Mouse (Mus musculus) right cerebral cortex, postnatal 4 days (tissue): Measurements from ENCODE around the gene Oxa1l.

ENCODE experiments used
- DNase-seq: peaks from one replicate; pipeline ENCODE4 v3.0.0-alpha.2; 2022

Gene Oxa1l

GRCm38 (mm10) chr14:54372923-54373322 lies 12.3 kb downstream of the Oxa1l start:
- no peak for DNase-seq

- no peak for DNase-seq
Observed at GRCm38 (mm10) chr14:54375916-54376315, 15.3 kb downstream of the Oxa1l start.

- DNase-seq: no peak
Observed at GRCm38 (mm10) chr14:54377166-54377565, 16.5 kb downstream of the Oxa1l start.

GRCm38 (mm10) chr14:54379571-54379970 lies 18.9 kb downstream of the Oxa1l start:
- DNase-seq: no peak

- DNase-seq: no peak
Observed at GRCm38 (mm10) chr14:54380616-54381015, 20.0 kb downstream of the Oxa1l start.

GRCm38 (mm10) chr14:54381816-54382215 lies 21.2 kb downstream of the Oxa1l start:
- DNase-seq: no peak

- no peak for DNase-seq
Observed at GRCm38 (mm10) chr14:54382641-54383040, 22.0 kb downstream of the Oxa1l start.

- DNase-seq: no peak
Observed at GRCm38 (mm10) chr14:54383355-54383771, 22.7 kb downstream of the Oxa1l start.

GRCm38 (mm10) chr14:54384396-54384795 lies 23.8 kb downstream of the Oxa1l start:
- DNase-seq: no peak

- DNase-seq: no peak
Observed at GRCm38 (mm10) chr14:54385968-54386618, 25.5 kb downstream of the Oxa1l start.

GRCm38 (mm10) chr14:54387546-54387945 lies 26.9 kb downstream of the Oxa1l start:
- DNase-seq: no peak

GRCm38 (mm10) chr14:54390843-54391242 lies 30.2 kb downstream of the Oxa1l start:
- no peak for DNase-seq

GRCm38 (mm10) chr14:54393794-54394193 lies 33.2 kb downstream of the Oxa1l start:
- no peak for DNase-seq

GRCm38 (mm10) chr14:54394309-54394708 lies 33.7 kb downstream of the Oxa1l start:
- no peak for DNase-seq

GRCm38 (mm10) chr14:54396685-54397084 lies 36.1 kb downstream of the Oxa1l start:
- no peak for DNase-seq

GRCm38 (mm10) chr14:54397872-54398527 lies 37.4 kb downstream of the Oxa1l start:
- no peak for DNase-seq

- no peak for DNase-seq
Observed at GRCm38 (mm10) chr14:54398528-54398916, 37.9 kb downstream of the Oxa1l start.

- no peak for DNase-seq
Observed at GRCm38 (mm10) chr14:54398921-54399382, 38.3 kb downstream of the Oxa1l start.

GRCm38 (mm10) chr14:54401723-54402122 lies 41.1 kb downstream of the Oxa1l start:
- DNase-seq: no peak

- no peak for DNase-seq
Observed at GRCm38 (mm10) chr14:54408336-54409056, 47.9 kb downstream of the Oxa1l start.

- DNase-seq: no peak
Observed at GRCm38 (mm10) chr14:54409057-54409645, 48.5 kb downstream of the Oxa1l start.

GRCm38 (mm10) chr14:54409980-54410810 lies 49.6 kb downstream of the Oxa1l start:
- DNase-seq: no peak
